Mouse (Mus musculus) kidney, postnatal 0 days (tissue): ENCODE data around the gene Tfpi. TPM values are rescaled to one million over a fixed set of nuclear protein-coding genes. Genes with fewer than 3 reads are reported as not detected.

ENCODE experiments used
- ATAC-seq: fragments of 200-750 bp; cut with Nextera tagmentation; replicated peaks from 2 replicates; pipeline ENCODE4 v1.8.0; 2017; ENCODE audit warnings: low read depth, moderate number of reproducible peaks, moderate TSS enrichment, moderate library complexity; ENCODE audit not compliant: low FRiP score
- DNase-seq: peaks from one replicate; pipeline ENCODE4 v3.0.0-alpha.2; 2016; ENCODE audit warnings: low spot score
- H3K27ac ChIP-seq: fragments of 300-500 bp; sonication (generic); 2 replicates; pipeline ENCODE4 v1.5.1; 2014; ENCODE audit warnings: mild to moderate bottlenecking
- H3K27me3 ChIP-seq: fragments of 300-500 bp; sonication (generic); 2 replicates; pipeline ENCODE4 v1.6.1; 2014; ENCODE audit warnings: low read length, mixed read lengths; ENCODE audit not compliant: insufficient read depth
- H3K36me3 ChIP-seq: fragments of 300-500 bp; sonication (generic); 2 replicates; pipeline ENCODE4 v1.6.1; 2014; ENCODE audit warnings: low read length, mixed read lengths; ENCODE audit not compliant: insufficient read depth
- H3K4me1 ChIP-seq: fragments of 300-500 bp; sonication (generic); replicated peaks from 2 replicates; pipeline ENCODE4 v1.6.1; 2014; ENCODE audit warnings: antibody characterized with exemption, low read length, mixed read lengths; ENCODE audit not compliant: insufficient read depth
- H3K4me2 ChIP-seq: fragments of 300-500 bp; sonication (generic); 2 replicates; pipeline ENCODE4 v1.6.1; 2014; ENCODE audit warnings: mild to moderate bottlenecking, low read length, moderate library complexity, mixed read lengths
- H3K4me3 ChIP-seq: fragments of 300-500 bp; sonication (generic); replicated peaks from 2 replicates; pipeline ENCODE4 v1.5.1; 2014; ENCODE audit warnings: low read depth, low read length
- H3K9ac ChIP-seq: fragments of 300-500 bp; sonication (generic); 2 replicates; pipeline ENCODE4 v1.6.1; 2014; ENCODE audit warnings: low read depth, low read length
- H3K9me3 ChIP-seq: fragments of 300-500 bp; sonication (generic); replicated peaks from 2 replicates; pipeline ENCODE4 v1.6.1; 2016; ENCODE audit warnings: low read length, inconsistent platforms, mixed read lengths
- CTCF ChIP-seq: IDR thresholded peaks from 2 replicates; pipeline ENCODE4 v1.5.1; 2016; ENCODE audit warnings: antibody characterized with exemption, low read depth, mild to moderate bottlenecking, moderate library complexity
- WGBS: fragments of 180-500 bp; shearing (Covaris S2); extraction: QIAGEN DNeasy Blood & Tissue Kit; methylation state at CpG from one replicate; pipeline ENCODE4 v1.1.7; 2014; 5-methylcytosine and 5-hydroxymethylcytosine counted together
- polyA plus RNA-seq: library from polyadenylated mRNA; unstranded; fragments of >200 nt; fragmentation: Nextera tagmentation; extraction: Ambion mirVana; gene quantifications from 2 replicates; pipeline ENCODE4 v1.2.1, GENCODE M21; 2015

Gene Tfpi
- polyA plus RNA-seq, 1 experiment from 2014 or later: 34.7 TPM

DNA sequence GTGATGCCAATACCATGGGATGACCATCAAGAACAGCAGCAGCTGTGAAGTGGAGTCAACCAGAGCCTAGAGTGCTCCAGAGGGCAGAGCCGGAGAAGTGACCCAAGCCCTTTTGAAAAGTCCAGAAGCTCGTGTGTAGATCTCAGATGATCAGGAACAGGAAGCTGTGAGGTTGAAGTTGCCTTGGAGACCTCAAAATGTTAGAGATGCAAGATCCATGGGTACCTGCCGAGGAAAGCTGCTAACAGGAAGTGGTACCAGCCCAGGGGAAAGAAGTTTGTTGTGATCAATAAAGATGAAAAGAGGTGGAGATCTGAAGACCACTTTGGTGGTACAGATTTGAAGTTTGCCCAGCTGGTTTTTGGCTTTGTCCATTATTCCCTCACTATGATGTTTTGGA lies 22.3 kb upstream of the Tfpi start:
- ATAC-seq: no peak
- 66% methylated on average over 3 of the region's 3 CpGs for WGBS

DNA sequence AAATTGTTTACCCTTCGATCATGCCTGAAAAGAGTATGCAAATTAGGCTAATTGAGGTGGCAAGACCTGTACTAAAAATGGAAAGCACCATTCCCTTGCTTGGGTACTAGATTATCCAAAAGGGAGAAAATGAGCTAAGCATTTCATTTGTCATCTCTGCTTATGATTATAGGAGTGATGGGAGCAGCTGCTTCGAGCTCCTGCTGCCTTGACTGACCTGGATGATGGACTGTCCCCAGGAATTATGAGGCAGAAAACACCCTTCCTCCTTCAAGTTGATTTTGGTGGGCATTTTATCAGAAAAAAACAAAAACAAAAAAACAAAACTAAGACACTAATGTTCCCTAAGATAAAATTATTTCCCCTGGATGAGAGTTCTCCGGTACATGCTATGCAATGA lies 18.5 kb upstream of the Tfpi start:
- Histone ChIP-seq H3K27me3 (no peaks in the 10 kb centered on the region), H3K4me2 (no peak overlapping the region), H3K27ac (no peak overlapping the region), H3K4me3 (no peak overlapping the region), H3K9me3 (no peaks in the 10 kb centered on the region), H3K36me3 (no peaks in the 10 kb centered on the region), H3K4me1 (no peaks in the 10 kb centered on the region), H3K9ac (no peak overlapping the region)
- DNase-seq: no peak
- no peak for TF ChIP-seq CTCF
- WGBS: 79% methylated on average over 3 of the region's 3 CpGs
- ATAC-seq: no peak

More for the DNA sequence above, 22.3 kb upstream of the Tfpi start:
- no peak for TF ChIP-seq CTCF
- Histone ChIP-seq H3K27ac (no peak overlapping the region), H3K4me3 (no peak overlapping the region), H3K9me3 (no peaks in the 10 kb centered on the region), H3K4me1 (no peaks in the 10 kb centered on the region), H3K4me2 (no peak overlapping the region), H3K9ac (no peak overlapping the region), H3K36me3 (no peaks in the 10 kb centered on the region), H3K27me3 (no peaks in the 10 kb centered on the region)
- no peak for DNase-seq

GRCm38 (mm10) chr2:84493626-84494025 lies 17.1 kb upstream of the Tfpi start:
- Histone ChIP-seq H3K9ac (no peak overlapping the region), H3K27me3 (no peaks in the 10 kb centered on the region), H3K36me3 (no peaks in the 10 kb centered on the region), H3K4me3 (no peak overlapping the region), H3K4me1 (no peaks in the 10 kb centered on the region), H3K27ac (no peak overlapping the region), H3K4me2 (no peak overlapping the region), H3K9me3 (no peaks in the 10 kb centered on the region)
- TF ChIP-seq CTCF: no peak
- ATAC-seq (no peak), DNase-seq (no peak)
- 97% methylated on average over 2 of the region's 2 CpGs for WGBS

- H3K27ac ChIP-seq: no peak overlapping the region
- WGBS: 86% methylated on average over 1 of the region's 1 CpGs
- ATAC-seq: no peak
- no peak overlapping the region for H3K9ac ChIP-seq
- no peaks in the 10 kb centered on the region for H3K27me3 ChIP-seq
- H3K4me2 ChIP-seq: no peak overlapping the region
- H3K4me3 ChIP-seq: no peak overlapping the region
- H3K9me3 ChIP-seq: no peaks in the 10 kb centered on the region
- TF ChIP-seq CTCF: no peak
- H3K36me3 ChIP-seq: no peaks in the 10 kb centered on the region
- H3K4me1 ChIP-seq: no peaks in the 10 kb centered on the region
- no peak for DNase-seq
Measured at GRCm38 (mm10) chr2:84491715-84492114, 15.1 kb upstream of the Tfpi start.

- no peaks in the 10 kb centered on the region for H3K27me3 ChIP-seq
- H3K9ac ChIP-seq: no peak overlapping the region
- WGBS: 73% methylated on average over 9 of the region's 9 CpGs
- H3K4me3 ChIP-seq: no peak overlapping the region
- H3K4me1 ChIP-seq: no peaks in the 10 kb centered on the region
- no peak for DNase-seq
- H3K36me3 ChIP-seq: no peaks in the 10 kb centered on the region
- H3K4me2 ChIP-seq: no peak overlapping the region
- no peak for TF ChIP-seq CTCF
- no peak overlapping the region for H3K27ac ChIP-seq
- no peaks in the 10 kb centered on the region for H3K9me3 ChIP-seq
- ATAC-seq: no peak
Measured at GRCm38 (mm10) chr2:84487705-84488291, 11.2 kb upstream of the Tfpi start.

GRCm38 (mm10) chr2:84481863-84482262 lies 5.3 kb upstream of the Tfpi start:
- DNase-seq (peak; percentile 83), ATAC-seq (peak; percentile 66; the same call in 1 of the 2 replicates)
- no peaks in the 10 kb centered on the region for H3K4me1 ChIP-seq
- no peak for TF ChIP-seq CTCF
- peak overlapping the region; percentile 47 for H3K4me2 ChIP-seq
- H3K4me3 ChIP-seq: 0 out of 2 replicates have a peak overlapping the region, but pooled peaks have one; percentile 14
- no peak overlapping the region for H3K27ac ChIP-seq
- H3K27me3 ChIP-seq: no peaks in the 10 kb centered on the region
- no peaks in the 10 kb centered on the region for H3K9me3 ChIP-seq
- H3K36me3 ChIP-seq: no peaks in the 10 kb centered on the region
- H3K9ac ChIP-seq: 0 out of 2 replicates have a peak overlapping the region, but pooled peaks have one; percentile 35
- 9% methylated on average over 7 of the region's 7 CpGs for WGBS

DNA sequence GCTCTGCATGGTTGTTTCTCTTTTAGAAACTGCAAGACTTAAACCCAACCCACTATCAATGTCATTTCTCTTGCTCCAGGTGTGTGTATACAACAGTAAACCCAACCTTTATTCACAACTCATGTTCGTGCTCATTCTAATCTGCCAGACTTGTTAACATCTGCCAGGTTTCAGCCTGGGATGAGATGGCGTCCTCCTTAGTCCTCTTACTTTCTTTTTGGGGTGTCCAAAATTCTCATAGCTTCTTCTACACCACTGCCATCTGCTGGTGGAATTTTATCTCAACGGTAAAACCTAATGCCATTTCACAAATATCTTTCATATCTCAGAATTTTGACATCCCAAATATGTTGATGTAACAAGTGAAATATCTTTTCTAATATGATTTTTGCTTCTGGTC lies 2.5 kb upstream of the Tfpi start:
- peak overlapping the region; percentile 39; the same call in 1 of the 2 replicates for H3K4me2 ChIP-seq
- TF ChIP-seq CTCF: peak; percentile 78

More for the DNA sequence above, 2.5 kb upstream of the Tfpi start:
- H3K9ac ChIP-seq: no peak overlapping the region
- 28% methylated on average over 3 of the region's 3 CpGs for WGBS
- H3K27me3 ChIP-seq: no peaks in the 10 kb centered on the region
- no peaks in the 10 kb centered on the region for H3K36me3 ChIP-seq
- no peaks in the 10 kb centered on the region for H3K4me1 ChIP-seq
- no peak overlapping the region for H3K27ac ChIP-seq
- no peak overlapping the region for H3K4me3 ChIP-seq
- peak; percentile 84 for DNase-seq
- no peak for ATAC-seq
- no peaks in the 10 kb centered on the region for H3K9me3 ChIP-seq
